8 mouse cellular contexts compared by ENCODE assay signal in the genomic region with DNA sequence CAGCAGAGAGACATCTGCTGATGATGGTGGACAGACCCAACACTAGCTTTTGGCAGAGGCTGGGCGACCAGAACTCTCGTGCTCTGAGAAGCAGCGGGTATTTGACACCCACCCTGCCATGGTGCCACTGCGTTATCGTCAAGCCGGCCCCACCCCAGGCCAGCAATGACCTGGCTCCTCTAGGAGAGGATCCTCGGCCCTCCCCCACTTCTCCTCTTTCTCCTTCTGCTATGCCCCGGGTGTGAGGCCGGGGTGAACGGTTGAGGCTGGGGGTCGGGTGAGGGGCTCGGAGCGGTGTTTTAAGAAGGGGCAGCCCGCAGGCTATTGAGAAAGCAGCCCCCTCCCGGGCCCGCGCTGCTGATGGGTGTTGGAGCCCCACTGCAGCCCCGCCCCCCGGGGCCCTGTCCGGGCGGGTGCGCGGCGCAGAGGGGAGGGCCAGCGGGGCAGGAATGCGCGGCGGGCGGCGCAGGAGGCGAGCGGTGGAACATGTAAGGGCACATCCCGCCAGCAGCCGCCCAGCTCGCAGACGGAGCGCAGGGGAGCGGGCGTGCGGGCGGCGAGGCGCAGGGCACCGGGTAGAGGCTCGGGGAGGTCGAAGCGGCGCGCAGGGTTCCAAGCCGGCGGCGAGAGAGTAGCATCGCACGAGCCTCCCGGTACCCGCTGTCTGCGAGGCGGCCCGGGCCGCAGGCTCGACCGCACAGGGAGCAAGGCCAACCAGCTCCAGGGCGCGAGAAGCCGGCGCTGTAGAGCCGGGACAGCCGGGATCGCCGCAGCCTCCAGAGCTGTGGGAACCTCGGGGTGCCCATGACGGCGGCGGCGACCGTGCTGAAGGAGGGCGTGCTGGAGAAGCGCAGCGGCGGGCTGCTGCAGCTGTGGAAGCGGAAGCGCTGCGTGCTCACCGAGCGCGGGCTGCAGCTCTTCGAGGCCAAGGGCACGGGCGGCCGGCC. TPM values are rescaled to one million over a fixed set of nuclear protein-coding genes. Genes with fewer than 3 reads are reported as not detected.
DNase-seq lines count a peak whose midpoint lies in the region; ATAC-seq and TF ChIP-seq lines count a peak whose summit lies in the region.

A gene (plus strand): TSS at position 475 of the 947 bp plus-strand sequence.

- H3K27me3 ChIP-seq in hindbrain, embryonic 15.5 days, result no peaks in the 10 kb centered on the region

- H3K9ac ChIP-seq in hindbrain, embryonic 15.5 days, result peak within 1 kb of the TSS; percentile 84

- no peaks in the 10 kb centered on the region for H3K36me3 ChIP-seq in hindbrain, embryonic 15.5 days

- peak; percentile 83 for ATAC-seq in hindbrain, embryonic 15.5 days (ENCODE audit: low FRiP score, low read depth)
- ATAC-seq in megakaryocyte, adult 5-6 weeks (ENCODE audit: poor library complexity, severe bottlenecking), result peak; percentile 74
- ATAC-seq in monocyte, adult 5-6 weeks (replicated peaks; ENCODE audit: insufficient number of reproducible peaks, low FRiP score, low TSS enrichment, poor library complexity, severe bottlenecking), result no peak

- peak within 1 kb of the TSS; percentile 97 for H3K27ac ChIP-seq in gastrocnemius, adult 2 months
- peak within 1 kb of the TSS; percentile 68 for H3K27ac ChIP-seq in hindbrain, embryonic 15.5 days (replicated peaks)

- WGBS in hindbrain, embryonic 15.5 days, result 1% methylated on average over 81 of the region's 90 CpGs

- peaks cover 26% of the 10 kb centered on the region for H3K4me1 ChIP-seq in hindbrain, embryonic 15.5 days (replicated peaks)

- DNase-seq in NIH3T3 (ENCODE audit: low read depth), result peak; percentile 94
- peak; percentile 61 to 70 for DNase-seq in cerebellum, postnatal 10 days
- peak; percentile 94 for DNase-seq in gastrocnemius, adult 2 months
- peak; percentile 51 to 59 for DNase-seq in left cerebral cortex, adult 8-10 months (ENCODE audit: low spot score in 2 of 2)
- peak; percentile 60 for DNase-seq in right cerebral cortex, postnatal 25 days

- intact Hi-C loops in gastrocnemius, adult 2 months (cut with DNase I), result no loop called here

- no peaks in the 10 kb centered on the region for H3K9me3 ChIP-seq in hindbrain, embryonic 15.5 days

- peak within 1 kb of the TSS; percentile 96 for H3K4me3 ChIP-seq in gastrocnemius, adult 2 months
- H3K4me3 ChIP-seq in hindbrain, embryonic 15.5 days, result peak within 1 kb of the TSS; percentile 59

- TF ChIP-seq CTCF in gastrocnemius, adult 2 months (IDR thresholded peaks at IDR 0.05), result no peak

- peak within 1 kb of the TSS; percentile 98 for H3K4me2 ChIP-seq in hindbrain, embryonic 15.5 days

RNA-seq across cellular contexts. Expression of the gene that starts here (rescaled TPM):
- total RNA-seq in gastrocnemius, adult 2 months (2021), result 100 to 1,000 TPM in 1 of 2 experiments, 10 to 100 TPM in 1; 78.0 to 140 TPM
- 34.9 and 39.9 TPM in 2 replicates for polyA plus RNA-seq in hindbrain, embryonic 15.5 days (2015; fragmentation: Nextera tagmentation; extraction: Ambion mirVana)
- total RNA-seq in left cerebral cortex, adult 8-10 months (2022), result 10 to 100 TPM; 20.7 to 22.0 (median 21.7) TPM
- 0.75 TPM in 1 of 2 replicates, not detected in the other for total RNA-seq in megakaryocyte, adult 5-6 weeks (2015)
- 0.22 and 1.2 TPM in 2 replicates for total RNA-seq in megakaryocyte, adult 5-6 weeks (2017)
- 0.39 to 7.4 TPM (median 1.4 TPM) in 3 replicates for total RNA-seq in monocyte, adult 5-6 weeks (2017)
